Mouse (Mus musculus): ENCODE data around the gene Myrfl. TPM values are rescaled to one million over a fixed set of nuclear protein-coding genes. Genes with fewer than 3 reads are reported as not detected.

Gene Myrfl
- total RNA-seq, 2 experiments from 2014 or later: 0.15 TPM; not detected in 1

Other genes with a start within 250 kb of the Myrfl start
- 10 to 100 TPM; 64.3 to 70.9 TPM for gene Rab3ip, start 53.9 kb upstream of the Myrfl start, total RNA-seq (2021)
- not detected for gene Gm10271, start 75.7 kb upstream of the Myrfl start, total RNA-seq (2021)
- 1 to 10 TPM; 1.6 to 2.0 TPM for gene Best3, start 89.4 kb upstream of the Myrfl start, total RNA-seq (2021)
- gene Lrrc10, start 148.4 kb upstream of the Myrfl start, total RNA-seq (2021): not detected
- 100 to 1,000 TPM; 174 to 178 TPM for gene Cct2, start 166.9 kb upstream of the Myrfl start, total RNA-seq (2021)

Data from layer of hippocampus, adult 18-20 months (tissue).